Mouse (Mus musculus) liver, adult 2 months (tissue): Measurements from ENCODE around the gene Nsun5. TPM values are rescaled to one million over a fixed set of nuclear protein-coding genes. Genes with fewer than 3 reads are reported as not detected.
A peak's percentile ranks its signal among the peaks of the same experiment; 100 is the strongest.
"Not testable (repeated sequence)": the region's sequence is repeated elsewhere in the genome, so short reads cannot be mapped to it uniquely, and the experiment has no call there.

Experiments
- DNase-seq: peaks from one replicate; pipeline ENCODE4 v3.0.0-alpha.2; 2011; ENCODE audit warnings: low read depth, low spot score; ENCODE audit errors: extremely low read depth
- H3K27ac ChIP-seq: fragments of 200-500 bp; replicated peaks from 2 replicates; pipeline ENCODE4 v1.5.1; 2012; ENCODE audit warnings: low read depth, mild to moderate bottlenecking, control low read depth, inconsistent platforms, low read length; ENCODE audit not compliant: insufficient read depth
- H3K27me3 ChIP-seq: fragments of 200-500 bp; 2 replicates; pipeline ENCODE4 v1.6.1; 2012; ENCODE audit warnings: mild to moderate bottlenecking, moderate library complexity, low read length, inconsistent platforms; ENCODE audit not compliant: control insufficient read depth, insufficient read depth
- H3K36me3 ChIP-seq: fragments of 200-500 bp; 2 replicates; pipeline ENCODE4 v1.6.1; 2012; ENCODE audit warnings: low read length, inconsistent platforms; ENCODE audit not compliant: control insufficient read depth, insufficient read depth
- H3K4me1 ChIP-seq: fragments of 200-500 bp; 2 replicates; pipeline ENCODE4 v1.6.1; 2011; ENCODE audit warnings: low read length; ENCODE audit not compliant: control insufficient read depth, insufficient read depth
- H3K4me3 ChIP-seq: fragments of 200-500 bp; 2 replicates; pipeline ENCODE4 v1.5.1; 2011; ENCODE audit warnings: low read depth, mild to moderate bottlenecking, control low read depth, low read length, moderate library complexity; ENCODE audit not compliant: insufficient read depth
- H3K79me2 ChIP-seq: fragments of 200-500 bp; 2 replicates; pipeline ENCODE4 v1.6.1; 2012; ENCODE audit warnings: inconsistent platforms, mild to moderate bottlenecking, low read length, moderate library complexity; ENCODE audit not compliant: control insufficient read depth, insufficient read depth
- H3K9ac ChIP-seq: fragments of 200-500 bp; 2 replicates; pipeline ENCODE4 v1.6.1; 2012; ENCODE audit warnings: low read depth, mild to moderate bottlenecking, control low read depth, inconsistent platforms, low read length
- CTCF ChIP-seq: fragments of 200-500 bp; IDR thresholded peaks from 2 replicates; pipeline ENCODE4 v1.5.1; 2011; ENCODE audit warnings: low read depth, low read length, control low read depth
- POLR2A ChIP-seq: fragments of 200-500 bp; IDR thresholded peaks from 2 replicates; pipeline ENCODE4 v1.6.1; 2011; ENCODE audit warnings: low read length, control low read depth; ENCODE audit not compliant: insufficient read depth; ENCODE audit errors: extremely low read depth
- WGBS: fragments of 180-500 bp; shearing (Covaris S2); methylation state at CpG from one replicate; pipeline ENCODE4 v1.1.7; 2018; 5-methylcytosine and 5-hydroxymethylcytosine counted together
- polyA plus RNA-seq: library from polyadenylated mRNA; depleted of rRNA; stranded (reverse); fragments of >200 nt; gene quantifications from 2 replicates; pipeline ENCODE4 v1.2.3, GENCODE M21; 2012
- total RNA-seq: library from RNA; depleted of rRNA; stranded (reverse); fragments of >200 nt; gene quantifications from 2 replicates; pipeline ENCODE4 v1.2.3, GENCODE M21; 2014

Nsun5 gene
- total and polyA plus RNA-seq, 2 experiments: 7.7 to 23.7 TPM

GRCm38 (mm10) chr5:135363540-135363939, 6.2 kb upstream of the Nsun5 start:
- Histone ChIP-seq H3K4me1 (peaks cover 5% of the 10 kb centered on the region), H3K9ac (no peak overlapping the region), H3K27ac (no peak overlapping the region), H3K4me3 (no peak overlapping the region), H3K36me3 (no peaks in the 10 kb centered on the region), H3K27me3 (no peaks in the 10 kb centered on the region), H3K79me2 (no peaks in the 10 kb centered on the region)
- DNase-seq: peak; percentile 35
- peak; percentile 73 for TF ChIP-seq CTCF
- TF ChIP-seq POLR2A: no peak
- 26% methylated on average over 12 of the region's 12 CpGs for WGBS

DNA sequence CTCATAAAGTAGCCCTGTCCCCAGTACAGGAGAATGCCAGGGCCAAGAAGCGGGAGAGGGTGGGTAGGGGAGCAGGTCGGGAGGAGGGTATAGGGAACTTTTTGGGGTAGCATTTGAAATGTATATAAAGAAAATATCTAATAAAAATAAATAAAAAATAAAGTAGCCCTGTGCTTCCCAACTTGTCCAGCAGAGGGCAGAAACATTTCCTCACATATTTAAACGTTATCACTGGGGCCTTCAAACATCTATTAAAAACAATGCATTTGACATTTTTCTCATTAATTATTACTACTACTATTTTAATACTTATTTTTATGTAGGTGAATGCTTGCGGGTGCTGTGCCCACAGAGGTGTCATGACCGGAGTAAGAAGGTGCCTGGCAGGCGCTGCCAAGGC, 1.9 kb upstream of the Nsun5 start:
- 54% methylated on average over 6 of the region's 6 CpGs for WGBS
- DNase-seq: no peak
- no peak overlapping the region for H3K9ac ChIP-seq
- H3K36me3 ChIP-seq: no peaks in the 10 kb centered on the region
- no peaks in the 10 kb centered on the region for H3K27me3 ChIP-seq
- H3K27ac ChIP-seq: no peak overlapping the region
- TF ChIP-seq POLR2A (no peak), CTCF (no peak)
- H3K79me2 ChIP-seq: peaks cover 8% of the 10 kb centered on the region; the same call in 1 of the 2 replicates
- H3K4me3 ChIP-seq: no peak overlapping the region
- peaks cover 4% of the 10 kb centered on the region for H3K4me1 ChIP-seq

DNA sequence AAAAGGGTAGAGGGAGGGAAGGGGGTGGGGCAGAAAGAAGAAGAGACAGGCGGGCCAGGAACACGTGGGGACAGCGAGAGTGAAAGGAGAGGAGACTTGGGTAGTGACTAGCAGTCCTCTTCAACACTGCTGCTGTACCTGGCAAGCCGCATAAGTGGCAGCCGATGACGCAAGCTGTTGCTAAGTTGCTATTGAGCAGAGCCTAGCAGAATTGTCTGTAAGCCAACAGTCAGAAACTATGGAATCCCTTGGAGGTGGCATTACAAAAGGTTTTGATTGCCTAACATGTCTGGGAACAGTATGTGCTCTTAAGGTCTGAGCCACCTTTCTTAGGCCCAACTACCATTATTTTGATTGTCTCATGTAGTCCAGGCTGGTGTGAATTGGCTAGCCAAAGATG, 1.4 kb upstream of the Nsun5 start:
- 75% methylated on average over 6 of the region's 6 CpGs for WGBS
- Histone ChIP-seq H3K79me2 (peaks cover 8% of the 10 kb centered on the region; the same call in 1 of the 2 replicates), H3K27me3 (no peaks in the 10 kb centered on the region), H3K27ac (no peak overlapping the region), H3K4me1 (peaks cover 4% of the 10 kb centered on the region), H3K36me3 (no peaks in the 10 kb centered on the region), H3K4me3 (no peak overlapping the region), H3K9ac (no peak overlapping the region)
- no peak for TF ChIP-seq POLR2A
- peak; percentile 43 for DNase-seq

- H3K9ac ChIP-seq, H3K79me2 ChIP-seq, H3K36me3 ChIP-seq, H3K4me3 ChIP-seq, H3K27me3 ChIP-seq, H3K4me1 ChIP-seq, DNase-seq: not testable (repeated sequence)
- H3K27ac ChIP-seq: peak overlapping the region; percentile 75; the same call in 1 of the 2 replicates
- 57% methylated on average over 9 of the region's 9 CpGs for WGBS
These were observed 557 bp upstream of the Nsun5 start for GRCm38 (mm10) chr5:135369196-135369595.

DNA sequence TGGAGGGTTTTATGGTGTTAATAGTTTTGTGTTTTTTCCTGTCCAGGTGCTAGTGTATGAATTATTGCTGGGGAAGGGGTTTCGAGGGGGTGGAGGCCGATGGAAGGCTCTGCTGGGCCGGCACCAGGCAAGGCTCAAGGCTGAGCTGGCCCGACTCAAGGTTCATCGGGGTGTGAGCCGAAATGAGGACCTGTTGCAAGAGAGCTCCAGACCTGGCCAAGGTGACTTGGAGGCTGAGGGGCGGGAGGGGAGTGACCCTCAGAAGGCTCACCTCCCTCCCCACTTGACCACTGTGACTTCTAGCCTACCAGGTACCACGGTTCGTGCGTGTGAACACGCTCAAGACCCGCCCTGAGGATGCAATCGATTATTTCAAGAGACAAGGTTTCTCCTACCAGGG, 1.4 kb downstream of the Nsun5 start:
- H3K36me3 ChIP-seq: no peaks in the 10 kb centered on the region
- no peak overlapping the region for H3K27ac ChIP-seq
- WGBS: 96% methylated on average over 13 of the region's 13 CpGs
- peaks cover 8% of the 10 kb centered on the region; the same call in 1 of the 2 replicates for H3K79me2 ChIP-seq
- H3K4me3 ChIP-seq: no peak overlapping the region
- H3K9ac ChIP-seq: no peak overlapping the region
- DNase-seq: no peak
- TF ChIP-seq CTCF (no peak), POLR2A (no peak)
- peaks cover 4% of the 10 kb centered on the region for H3K4me1 ChIP-seq
- no peaks in the 10 kb centered on the region for H3K27me3 ChIP-seq

GRCm38 (mm10) chr5:135373601-135374000, 3.8 kb downstream of the Nsun5 start:
- Histone ChIP-seq H3K79me2 (peaks cover 8% of the 10 kb centered on the region; the same call in 1 of the 2 replicates), H3K27me3 (no peaks in the 10 kb centered on the region), H3K9ac (no peak overlapping the region), H3K27ac (no peak overlapping the region), H3K4me3 (no peak overlapping the region), H3K4me1 (peaks cover 4% of the 10 kb centered on the region), H3K36me3 (peaks cover 8% of the 10 kb centered on the region)
- DNase-seq: no peak
- WGBS: 99% methylated on average over 5 of the region's 5 CpGs
- TF ChIP-seq CTCF: peak; percentile 17; the same call in 1 of the 2 replicates
- TF ChIP-seq POLR2A: no peak

- Histone ChIP-seq H3K9ac (no peak overlapping the region), H3K36me3 (peaks cover 14% of the 10 kb centered on the region), H3K4me1 (peaks cover 4% of the 10 kb centered on the region), H3K27me3 (no peaks in the 10 kb centered on the region), H3K79me2 (peaks cover 5% of the 10 kb centered on the region; the same call in 1 of the 2 replicates), H3K27ac (no peak overlapping the region), H3K4me3 (no peak overlapping the region)
- no peak for DNase-seq
- TF ChIP-seq CTCF (no peak), POLR2A (no peak)
- 54% methylated on average over 8 of the region's 8 CpGs for WGBS
These were observed 5.4 kb downstream of the Nsun5 start for GRCm38 (mm10) chr5:135375167-135375566.
